Mouse (Mus musculus) cerebellum, postnatal 10 days (tissue): Measurements from ENCODE around the gene Bmper.
A peak's percentile ranks its signal among the peaks of the same experiment; 100 is the strongest.

Experiments used
- DNase-seq, 2 experiments: peaks; one replicate each; pipeline ENCODE4 v3.0.0; 2021; ENCODE audit warnings: mixed read lengths in 2 of 2

Bmper gene

GRCm38 (mm10) chr9:23377831-23378730, 155.2 kb downstream of the Bmper start:
- DNase-seq, result no peak

- DNase-seq, result peak; percentile 58 to 73
Measured at GRCm38 (mm10) chr9:23378731-23379170, 155.9 kb downstream of the Bmper start.

- no peak for DNase-seq
Measured at GRCm38 (mm10) chr9:23380171-23380835, 157.4 kb downstream of the Bmper start.

GRCm38 (mm10) chr9:23383291-23383690, 160.4 kb downstream of the Bmper start:
- DNase-seq, result peak; percentile 81 to 83

- DNase-seq, result no peak
Measured at GRCm38 (mm10) chr9:23383837-23384236, 161.0 kb downstream of the Bmper start.

- peak; percentile 34 to 35 for DNase-seq
Measured at GRCm38 (mm10) chr9:23384880-23385279, 162.0 kb downstream of the Bmper start.

- no peak for DNase-seq
Measured at GRCm38 (mm10) chr9:23386201-23386600, 163.3 kb downstream of the Bmper start.

- DNase-seq, result no peak
Measured at GRCm38 (mm10) chr9:23390118-23390517, 167.2 kb downstream of the Bmper start.

GRCm38 (mm10) chr9:23394652-23395317, 171.9 kb downstream of the Bmper start:
- no peak for DNase-seq

- no peak for DNase-seq
Measured at GRCm38 (mm10) chr9:23396186-23396585, 173.3 kb downstream of the Bmper start.

- DNase-seq, result no peak
Measured at GRCm38 (mm10) chr9:23397876-23398275, 175.0 kb downstream of the Bmper start.

GRCm38 (mm10) chr9:23399638-23400284, 176.9 kb downstream of the Bmper start:
- DNase-seq, result no peak

- no peak for DNase-seq
Measured at GRCm38 (mm10) chr9:23407416-23407815, 184.5 kb downstream of the Bmper start.

GRCm38 (mm10) chr9:23407935-23408781, 185.3 kb downstream of the Bmper start:
- peak; percentile 63 to 76 for DNase-seq

GRCm38 (mm10) chr9:23410567-23410966, 187.7 kb downstream of the Bmper start:
- DNase-seq, result no peak

- peak; percentile 27 to 57 for DNase-seq
Measured at GRCm38 (mm10) chr9:23412956-23413355, 190.1 kb downstream of the Bmper start.

GRCm38 (mm10) chr9:23419107-23419506, 196.2 kb downstream of the Bmper start:
- no peak for DNase-seq

- no peak for DNase-seq
Measured at GRCm38 (mm10) chr9:23423748-23424147, 200.9 kb downstream of the Bmper start.

- no peak for DNase-seq
Measured at GRCm38 (mm10) chr9:23432631-23433030, 209.8 kb downstream of the Bmper start.

GRCm38 (mm10) chr9:23433238-23433637, 210.4 kb downstream of the Bmper start:
- DNase-seq, result peak in 1 of 2 experiments; percentile 8

GRCm38 (mm10) chr9:23436751-23437150, 213.9 kb downstream of the Bmper start:
- DNase-seq, result no peak

- no peak for DNase-seq
Measured at GRCm38 (mm10) chr9:23438662-23439061, 215.8 kb downstream of the Bmper start.
